Mouse (Mus musculus) testis, adult 2 months (tissue): ENCODE measurements around the gene Hes7.

Experiments
- CTCF ChIP-seq: fragments of 200-500 bp; IDR thresholded peaks from 2 replicates; pipeline ENCODE4 v1.5.1; 2012; ENCODE audit warnings: low read depth, mild to moderate bottlenecking, inconsistent platforms, low read length, moderate library complexity; ENCODE audit not compliant: control insufficient read depth, insufficient read depth, insufficient replicate concordance
- POLR2A ChIP-seq: fragments of 200-500 bp; IDR thresholded peaks from 2 replicates; pipeline ENCODE4 v1.6.1; 2012; ENCODE audit warnings: low read depth, mild to moderate bottlenecking, inconsistent platforms, low read length, moderate library complexity; ENCODE audit not compliant: control insufficient read depth

DNA sequence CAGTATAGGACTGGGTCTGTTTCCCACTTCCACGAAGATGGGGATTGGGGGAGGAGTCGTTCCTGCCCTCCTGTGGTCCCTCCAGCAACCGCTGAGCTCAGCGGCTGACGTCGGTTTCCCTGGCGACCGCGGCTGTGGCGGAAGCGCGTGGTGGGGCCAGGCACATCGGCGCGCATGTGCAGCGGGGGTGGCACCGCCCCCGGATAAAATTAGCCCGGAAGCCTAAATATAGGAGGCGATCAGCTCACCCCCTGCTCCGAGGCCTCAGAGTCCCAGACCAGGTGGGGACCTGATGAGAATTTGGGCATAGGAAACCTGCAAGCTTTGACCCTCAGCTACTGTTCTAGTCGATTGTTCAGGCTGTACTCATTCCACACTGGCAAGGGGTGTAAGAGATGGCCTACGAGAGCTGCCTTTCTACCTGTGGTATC lies 20.3 kb upstream of the Hes7 start:
- TF ChIP-seq CTCF (no peak), POLR2A (peak; percentile 94)
